Mouse (Mus musculus) liver, postnatal 0 days (tissue): ENCODE data around the gene Mtss1l. TPM values are rescaled to one million over a fixed set of nuclear protein-coding genes. Genes with fewer than 3 reads are reported as not detected.

Source experiments
- ATAC-seq: fragments of 200-750 bp; cut with Nextera tagmentation; 2 replicates; pipeline ENCODE4 v1.8.0; 2017; ENCODE audit warnings: mild to moderate bottlenecking, moderate library complexity
- DNase-seq: peaks from one replicate; pipeline ENCODE4 v3.0.0-alpha.2; 2016
- H3K27ac ChIP-seq: fragments of 300-500 bp; sonication (generic); 2 replicates; pipeline ENCODE4 v1.5.1; 2014; ENCODE audit warnings: antibody characterized with exemption, moderate library complexity, mild to moderate bottlenecking, low read depth
- H3K27me3 ChIP-seq: fragments of 300-500 bp; sonication (generic); 2 replicates; pipeline ENCODE4 v1.6.1; 2014; ENCODE audit warnings: low read length, control low read depth, mixed read lengths; ENCODE audit not compliant: insufficient read depth
- H3K36me3 ChIP-seq: fragments of 300-500 bp; sonication (generic); replicated peaks from 2 replicates; pipeline ENCODE4 v1.6.1; 2014; ENCODE audit warnings: mild to moderate bottlenecking, control low read depth, low read length, moderate library complexity, mixed read lengths; ENCODE audit not compliant: insufficient read depth
- H3K4me1 ChIP-seq: fragments of 300-500 bp; sonication (generic); 2 replicates; pipeline ENCODE4 v1.6.1; 2014; ENCODE audit warnings: antibody characterized with exemption, mild to moderate bottlenecking, control low read depth; ENCODE audit not compliant: insufficient read depth
- H3K4me2 ChIP-seq: fragments of 300-500 bp; sonication (generic); 2 replicates; pipeline ENCODE4 v1.6.1; 2014; ENCODE audit warnings: low read depth, mild to moderate bottlenecking, low read length, moderate library complexity, mixed read lengths
- H3K4me3 ChIP-seq: fragments of 300-500 bp; sonication (generic); 2 replicates; pipeline ENCODE4 v1.5.1; 2014; ENCODE audit warnings: low read depth, low read length
- H3K9ac ChIP-seq: fragments of 300-500 bp; sonication (generic); replicated peaks from 2 replicates; pipeline ENCODE4 v1.6.1; 2014; ENCODE audit warnings: mild to moderate bottlenecking, moderate library complexity
- H3K9me3 ChIP-seq: fragments of 300-500 bp; sonication (generic); 2 replicates; pipeline ENCODE4 v1.6.1; 2016; ENCODE audit warnings: mild to moderate bottlenecking, control low read depth, low read length, mixed read lengths
- CTCF ChIP-seq: sonication (generic); IDR thresholded peaks from 2 replicates; pipeline ENCODE4 v1.5.1; 2016; ENCODE audit warnings: antibody characterized with exemption, low read depth
- EP300 ChIP-seq: IDR thresholded peaks from 2 replicates; pipeline ENCODE4 v1.6.1; 2016; ENCODE audit warnings: antibody characterized with exemption, low read depth, mild to moderate bottlenecking
- WGBS: fragments of 180-500 bp; shearing (Covaris S2); extraction: QIAGEN DNeasy Blood & Tissue Kit; methylation state at CpG from one replicate; pipeline ENCODE4 v1.1.7; 2014; ENCODE audit not compliant: insufficient replicate concordance; 5-methylcytosine and 5-hydroxymethylcytosine counted together
- polyA plus RNA-seq: library from polyadenylated mRNA; unstranded; fragments of >200 nt; fragmentation: Nextera tagmentation; extraction: Ambion mirVana; gene quantifications from 2 replicates; pipeline ENCODE4 v1.2.1, GENCODE M21; 2015

Gene Mtss1l
- polyA plus RNA-seq, 1 experiment from 2014 or later, result 1.2 TPM

DNA sequence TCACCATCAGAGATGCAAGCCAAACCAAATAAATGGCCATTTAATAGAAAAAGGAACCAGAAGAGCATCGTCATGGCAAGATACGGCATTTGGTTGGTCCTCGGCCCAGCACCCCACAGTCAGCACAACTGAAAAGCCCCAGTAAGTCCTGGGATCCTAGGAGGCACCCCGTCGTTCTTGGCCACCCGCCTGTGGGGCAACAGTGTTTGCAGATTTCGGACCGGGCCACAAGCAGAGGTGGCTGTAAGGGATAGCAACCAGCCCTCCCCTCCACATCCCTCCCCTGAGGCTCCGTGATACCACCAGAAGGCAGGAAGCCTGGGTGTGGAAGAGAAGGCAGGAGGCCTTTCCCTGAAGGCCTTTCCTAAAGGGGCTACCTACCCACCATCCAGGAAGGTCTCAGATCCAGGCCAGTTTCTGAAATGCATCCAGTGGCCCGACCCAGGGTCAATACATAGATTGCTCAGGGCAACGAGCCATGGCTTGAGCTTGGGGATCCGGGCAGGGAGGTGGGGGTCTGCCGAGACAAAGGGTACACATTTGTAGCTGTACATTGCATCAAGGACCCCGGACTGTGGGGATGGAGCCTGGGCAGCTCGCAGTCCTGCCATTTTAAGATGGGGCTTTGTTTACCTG lies 20.7 kb downstream of the Mtss1l start:
- Histone ChIP-seq H3K4me2 (no peak overlapping the region), H3K27ac (no peak overlapping the region), H3K4me3 (no peak overlapping the region), H3K9me3 (no peaks in the 10 kb centered on the region), H3K9ac (no peak overlapping the region), H3K36me3 (no peaks in the 10 kb centered on the region), H3K4me1 (no peaks in the 10 kb centered on the region), H3K27me3 (no peaks in the 10 kb centered on the region)
- ATAC-seq, result no peak
- WGBS, result 69% methylated on average over 15 of the region's 15 CpGs
- no peak for DNase-seq
- TF ChIP-seq CTCF (no peak), EP300 (no peak)

DNA sequence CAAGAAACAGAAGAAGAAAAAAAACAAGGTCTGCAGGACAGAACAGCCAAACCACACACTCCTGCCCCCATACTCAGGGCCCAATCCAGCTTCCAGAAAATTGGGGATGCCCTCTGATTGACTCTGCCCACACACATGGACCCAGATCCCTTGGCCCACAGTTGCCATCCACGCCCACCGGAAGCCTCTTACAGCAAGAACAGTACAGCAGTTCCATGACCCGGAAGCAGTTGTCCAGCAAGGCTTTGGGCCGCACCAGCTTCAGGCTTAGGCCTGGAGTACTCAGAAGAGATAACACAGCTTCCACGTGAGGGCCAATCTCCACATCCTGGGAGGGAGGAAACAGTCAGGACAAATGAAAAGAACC lies 21.2 kb downstream of the Mtss1l start:
- no peaks in the 10 kb centered on the region for H3K36me3 ChIP-seq
- no peak overlapping the region for H3K27ac ChIP-seq
- no peak overlapping the region for H3K4me2 ChIP-seq
- no peak overlapping the region for H3K9ac ChIP-seq
- WGBS, result 75% methylated on average over 5 of the region's 5 CpGs
- DNase-seq (no peak), ATAC-seq (no peak)
- no peaks in the 10 kb centered on the region for H3K9me3 ChIP-seq
- H3K4me1 ChIP-seq, result no peaks in the 10 kb centered on the region
- no peaks in the 10 kb centered on the region for H3K27me3 ChIP-seq
- TF ChIP-seq EP300 (no peak), CTCF (no peak)
- H3K4me3 ChIP-seq, result no peak overlapping the region

DNA sequence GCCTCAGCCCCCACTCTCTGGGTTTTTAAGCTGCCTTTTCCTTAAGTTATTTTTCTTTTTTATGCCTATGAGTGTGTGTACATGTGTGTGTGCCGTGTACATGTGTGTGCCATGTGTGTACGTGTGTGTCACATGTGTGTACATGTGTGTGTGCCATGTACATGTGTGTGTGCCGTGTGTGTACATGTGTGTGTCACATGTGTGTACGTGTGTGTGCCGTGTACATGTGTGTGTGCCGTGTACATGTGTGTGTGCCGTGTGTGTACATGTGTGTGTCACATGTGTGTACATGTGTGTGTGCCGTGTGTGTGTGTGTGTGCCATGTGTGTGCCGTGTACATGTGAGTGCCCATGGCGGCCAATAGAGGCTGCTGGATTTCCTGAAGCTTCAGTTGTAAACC lies 23.9 kb downstream of the Mtss1l start:
- H3K4me3 ChIP-seq, result no peak overlapping the region
- WGBS, result 84% methylated on average over 10 of the region's 10 CpGs
- DNase-seq, result no peak
- H3K4me2 ChIP-seq, result no peak overlapping the region
- no peak overlapping the region for H3K27ac ChIP-seq
- H3K9ac ChIP-seq, result no peak overlapping the region
- no peaks in the 10 kb centered on the region for H3K36me3 ChIP-seq
- no peaks in the 10 kb centered on the region for H3K27me3 ChIP-seq
- TF ChIP-seq EP300, result no peak
- TF ChIP-seq CTCF, result no peak
- H3K4me1 ChIP-seq, result no peaks in the 10 kb centered on the region
- H3K9me3 ChIP-seq, result no peaks in the 10 kb centered on the region
- ATAC-seq, result no peak

DNA sequence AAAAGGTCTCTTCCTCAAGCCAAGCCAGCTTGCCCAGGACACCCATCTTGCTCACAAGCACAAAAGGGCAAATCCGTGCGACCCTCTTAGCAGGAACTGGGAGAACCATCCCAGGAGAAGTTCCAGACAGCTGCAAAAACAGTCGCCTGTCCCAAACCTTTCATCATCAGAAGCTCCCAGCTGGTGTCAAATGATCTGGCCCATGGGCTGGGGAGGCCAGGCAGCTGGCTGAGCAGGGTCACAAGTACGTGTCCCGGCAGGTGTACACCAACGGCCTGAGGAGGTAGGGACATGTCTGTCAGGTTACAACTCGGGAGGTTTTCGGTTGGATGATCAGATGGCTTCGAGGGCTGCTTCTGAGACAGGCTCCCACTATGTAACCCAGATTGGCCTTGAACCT lies 25.4 kb downstream of the Mtss1l start:
- 62% methylated on average over 9 of the region's 9 CpGs for WGBS
- H3K4me3 ChIP-seq, result no peak overlapping the region
- H3K4me2 ChIP-seq, result no peak overlapping the region
- ATAC-seq (no peak), DNase-seq (no peak)
- H3K27me3 ChIP-seq, result no peaks in the 10 kb centered on the region
- H3K27ac ChIP-seq, result no peak overlapping the region
- H3K36me3 ChIP-seq, result no peaks in the 10 kb centered on the region
- TF ChIP-seq CTCF (no peak), EP300 (no peak)
- H3K4me1 ChIP-seq, result no peaks in the 10 kb centered on the region
- no peaks in the 10 kb centered on the region for H3K9me3 ChIP-seq
- no peak overlapping the region for H3K9ac ChIP-seq

DNA sequence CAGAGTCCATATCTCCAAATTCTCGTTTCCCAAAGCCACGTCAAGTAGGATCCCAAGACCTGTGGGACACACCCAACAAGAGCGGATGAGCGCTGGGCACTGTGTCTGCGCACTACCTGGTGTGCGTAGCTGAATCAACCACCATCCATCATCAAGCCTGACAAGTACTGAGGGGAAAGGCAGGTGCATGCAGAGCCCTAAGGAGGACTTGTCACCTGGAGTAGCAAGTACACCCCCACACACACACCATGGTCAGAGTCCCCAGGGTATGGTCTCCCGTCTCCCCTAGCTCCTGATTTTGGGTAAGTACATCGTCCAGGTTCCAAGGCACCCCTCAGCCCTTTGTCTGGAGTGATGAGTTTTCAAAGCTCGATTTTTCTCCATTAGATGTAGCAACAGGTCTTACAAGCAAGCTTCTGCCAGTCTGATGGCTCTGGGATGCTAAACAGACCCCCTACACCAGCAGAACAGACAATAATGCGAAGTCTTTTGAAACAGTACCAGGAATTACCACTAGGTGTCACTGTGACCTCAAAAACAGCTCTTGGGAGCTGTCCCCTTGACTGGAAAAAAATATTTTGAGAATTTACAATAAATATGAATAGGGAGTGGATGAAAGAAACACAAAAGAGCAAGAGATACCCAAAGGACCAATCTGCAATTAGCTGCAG lies 28.4 kb downstream of the Mtss1l start:
- Histone ChIP-seq H3K9ac (no peak overlapping the region), H3K9me3 (no peaks in the 10 kb centered on the region), H3K4me2 (no peak overlapping the region), H3K4me1 (no peaks in the 10 kb centered on the region), H3K36me3 (no peaks in the 10 kb centered on the region), H3K27me3 (no peaks in the 10 kb centered on the region), H3K4me3 (no peak overlapping the region), H3K27ac (no peak overlapping the region)
- no peak for ATAC-seq
- WGBS, result 58% methylated on average over 10 of the region's 10 CpGs
- DNase-seq, result no peak
- no peak for TF ChIP-seq EP300
- peak; percentile 87 for TF ChIP-seq CTCF

DNA sequence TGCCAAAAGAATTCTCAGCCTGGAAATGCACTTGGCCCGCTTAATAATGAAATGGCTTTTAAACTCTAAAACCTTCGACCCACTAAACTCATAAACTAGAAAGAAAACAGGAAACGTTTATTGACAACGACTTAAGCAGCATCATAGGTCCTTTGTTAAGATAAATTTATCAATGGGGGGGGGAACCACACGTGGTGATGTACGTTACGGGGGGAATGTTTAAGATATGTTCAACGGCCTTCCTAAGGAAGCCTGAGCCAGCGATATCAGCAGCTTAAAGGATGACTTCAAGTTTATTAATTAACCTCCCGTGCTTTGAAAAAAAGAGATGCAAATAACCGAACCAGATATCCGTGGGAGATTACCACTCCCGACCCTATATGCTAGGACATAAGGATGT lies 29.0 kb downstream of the Mtss1l start:
- no peak overlapping the region for H3K27ac ChIP-seq
- 35% methylated on average over 13 of the region's 13 CpGs for WGBS
- no peak overlapping the region for H3K9ac ChIP-seq
- H3K4me1 ChIP-seq, result no peaks in the 10 kb centered on the region
- no peaks in the 10 kb centered on the region for H3K27me3 ChIP-seq
- no peak for DNase-seq
- no peak for ATAC-seq
- H3K9me3 ChIP-seq, result no peaks in the 10 kb centered on the region
- no peak overlapping the region for H3K4me3 ChIP-seq
- TF ChIP-seq CTCF (no peak), EP300 (no peak)
- H3K36me3 ChIP-seq, result no peaks in the 10 kb centered on the region
- no peak overlapping the region for H3K4me2 ChIP-seq
